Mouse (Mus musculus) heart, adult 2 months (tissue): ENCODE results near the gene Uimc1.

ENCODE experiments used
- CTCF ChIP-seq: fragments of 200-600 bp; IDR thresholded peaks from 2 replicates; pipeline ENCODE4 v1.8.1; 2022; ENCODE audit warnings: antibody characterized with exemption, mild to moderate bottlenecking, moderate library complexity
- EP300 ChIP-seq: fragments of 200-500 bp; IDR thresholded peaks from 2 replicates; pipeline ENCODE4 v1.6.1; 2011; ENCODE audit warnings: low read depth, low read length, control low read depth; ENCODE audit not compliant: insufficient read depth
- POLR2A ChIP-seq: fragments of 200-500 bp; IDR thresholded peaks from 2 replicates; pipeline ENCODE4 v1.6.1; 2011; ENCODE audit warnings: mild to moderate bottlenecking, low read depth, low read length, control low read depth; ENCODE audit not compliant: insufficient read depth

DNA sequence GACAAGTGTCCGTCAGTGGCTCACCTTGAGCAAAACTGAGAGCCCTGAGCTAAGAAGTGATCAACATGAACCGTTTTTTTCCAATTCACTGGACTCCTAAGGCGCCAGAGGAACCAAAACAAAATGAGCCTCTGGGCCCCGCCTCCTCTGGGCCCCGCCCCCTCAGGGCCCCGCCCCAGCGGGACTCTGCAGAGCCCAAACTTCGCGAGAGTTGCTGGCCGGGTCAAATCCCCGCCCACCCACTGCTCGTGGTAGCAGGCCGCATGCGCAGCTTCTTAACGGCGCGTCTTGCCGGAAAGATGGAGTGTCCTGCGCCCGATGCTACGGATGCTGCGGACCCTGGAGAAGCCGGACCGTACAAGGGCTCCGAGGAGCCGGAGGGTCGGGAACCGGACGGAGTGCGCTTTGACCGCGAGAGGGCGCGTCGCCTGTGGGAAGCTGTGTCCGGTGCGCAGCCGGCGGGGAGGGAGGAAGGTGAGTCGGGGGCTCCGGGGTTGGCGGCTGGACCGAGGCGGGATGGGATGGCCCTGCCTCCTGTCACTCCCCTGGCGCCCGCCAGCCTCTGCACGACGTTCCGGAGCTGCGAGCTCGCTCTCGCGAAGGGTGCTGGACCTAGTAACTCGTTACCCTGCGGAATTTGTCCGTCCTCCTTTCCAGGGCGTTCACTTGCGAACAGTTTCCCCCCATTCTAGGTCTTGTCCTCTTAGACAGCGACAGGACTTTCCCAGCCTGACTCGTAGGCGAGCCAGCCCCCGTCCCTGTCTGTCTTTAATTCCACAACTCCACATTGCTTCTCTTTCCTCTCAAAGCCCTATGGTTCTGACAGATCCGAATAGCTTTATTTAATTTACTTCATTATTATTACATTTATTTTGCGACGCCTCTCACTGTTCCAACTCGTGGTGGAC is 5.2 kb upstream of the Uimc1 start, which contains the start of gene Zfp346:
- TF ChIP-seq CTCF, result peak; percentile 68
- peak; percentile 95 for TF ChIP-seq POLR2A
- no peak for TF ChIP-seq EP300
